Mouse (Mus musculus) adipocyte (in vitro differentiated cells): ENCODE results near the gene U2af1l4.

Experiments
- DNase-seq: peaks from one replicate; pipeline ENCODE4 v3.0.0-alpha.2; 2016; ENCODE audit warnings: low spot score

Gene U2af1l4

GRCm38 (mm10) chr7:30552102-30553020 is 10.7 kb upstream of the U2af1l4 start, which contains the start of the genes Hspb6 and Proser3:
TSS of gene Hspb6 (plus strand) at chr7:30552178.
TSS of gene Proser3 (minus strand) at chr7:30552299.
- DNase-seq, result peak; percentile 99

DNA sequence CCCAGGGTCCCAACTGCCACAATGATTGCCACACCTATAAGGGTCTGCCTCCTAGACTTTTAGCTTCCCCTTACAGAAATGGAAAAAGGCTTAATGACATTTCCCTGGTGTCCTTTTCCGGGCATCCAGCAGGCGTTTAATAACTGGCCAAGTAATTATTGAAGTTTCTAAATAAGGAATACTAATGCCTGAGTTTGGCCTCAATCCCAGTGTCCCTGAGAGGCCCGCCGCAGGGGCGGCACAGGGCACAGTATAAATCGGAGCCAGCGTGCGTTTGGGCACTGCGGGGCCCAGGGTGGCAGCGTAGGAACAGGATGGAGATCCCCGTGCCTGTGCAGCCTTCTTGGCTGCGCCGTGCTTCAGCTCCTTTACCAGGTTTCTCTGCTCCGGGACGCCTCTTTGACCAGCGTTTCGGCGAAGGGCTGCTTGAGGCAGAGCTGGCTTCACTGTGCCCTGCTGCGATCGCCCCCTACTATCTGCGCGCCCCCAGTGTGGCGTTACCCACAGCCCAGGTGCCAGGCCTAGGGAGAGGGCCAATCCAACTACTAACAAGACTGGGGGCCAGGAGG is 10.0 kb upstream of the U2af1l4 start:
- DNase-seq, result peak; percentile 68

DNA sequence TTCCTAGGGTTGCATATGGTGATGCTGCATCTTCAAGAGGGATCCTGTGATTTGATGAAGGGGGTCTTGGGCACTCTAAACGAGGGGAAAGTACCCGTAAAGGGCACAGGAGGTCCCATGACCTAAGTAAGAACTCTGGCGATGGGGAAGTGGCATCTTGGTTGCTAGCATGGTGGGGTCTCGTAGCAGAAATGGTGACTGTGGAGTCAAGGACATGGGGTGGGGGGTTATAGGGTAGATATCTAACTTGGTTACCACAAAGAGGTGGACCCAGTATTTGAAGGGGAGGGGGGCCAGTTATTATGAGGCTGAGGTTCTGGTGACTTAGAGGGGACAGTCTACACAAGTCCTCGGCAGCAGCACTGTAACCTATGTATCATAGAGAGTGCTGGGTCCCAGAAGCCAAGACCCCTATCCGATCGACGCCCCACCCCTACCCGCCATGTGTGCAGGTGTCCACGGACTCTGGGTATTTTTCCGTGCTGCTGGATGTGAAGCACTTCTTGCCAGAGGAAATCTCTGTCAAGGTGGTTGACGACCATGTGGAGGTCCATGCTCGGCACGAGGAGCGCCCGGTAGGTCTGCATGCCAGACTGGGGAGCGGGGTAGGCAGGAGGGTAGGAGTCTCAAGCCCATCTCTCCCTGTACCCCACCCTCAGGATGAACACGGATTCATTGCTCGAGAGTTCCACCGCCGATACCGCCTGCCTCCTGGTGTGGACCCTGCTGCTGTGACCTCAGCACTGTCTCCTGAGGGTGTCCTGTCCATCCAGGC is 9.1 kb upstream of the U2af1l4 start:
- DNase-seq, result no peak

DNA sequence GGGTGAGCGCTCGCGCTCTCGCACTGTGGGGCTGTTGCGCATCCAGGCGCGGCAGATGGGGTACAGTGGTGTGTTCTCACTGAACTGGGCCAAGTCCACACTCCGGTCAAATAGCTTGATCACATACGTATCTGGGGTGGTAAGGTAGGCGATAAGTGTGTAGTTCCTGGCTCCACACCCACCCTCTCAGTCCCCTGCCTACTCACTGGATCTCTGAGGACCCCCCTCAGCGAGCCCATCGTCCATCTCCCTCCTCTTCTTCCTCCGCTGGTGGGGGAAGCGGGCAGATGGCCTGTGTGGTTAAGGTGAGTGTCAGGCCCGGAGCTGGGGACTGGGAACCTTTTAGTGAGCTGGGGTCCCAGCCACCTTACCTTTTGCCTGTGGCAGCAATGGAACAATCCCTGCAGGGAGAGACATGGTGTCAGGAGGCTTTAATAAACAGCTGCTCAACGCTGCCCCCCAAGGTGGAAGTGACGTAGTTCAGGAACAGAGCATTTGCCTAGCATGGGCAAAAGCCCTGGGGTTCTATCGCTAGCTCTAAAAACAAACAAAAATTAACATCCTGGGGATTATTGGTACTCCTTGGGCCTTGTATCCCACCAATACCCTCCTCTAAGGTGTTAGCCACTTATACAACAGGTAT is 6.1 kb upstream of the U2af1l4 start:
- DNase-seq, result peak; percentile 42

DNA sequence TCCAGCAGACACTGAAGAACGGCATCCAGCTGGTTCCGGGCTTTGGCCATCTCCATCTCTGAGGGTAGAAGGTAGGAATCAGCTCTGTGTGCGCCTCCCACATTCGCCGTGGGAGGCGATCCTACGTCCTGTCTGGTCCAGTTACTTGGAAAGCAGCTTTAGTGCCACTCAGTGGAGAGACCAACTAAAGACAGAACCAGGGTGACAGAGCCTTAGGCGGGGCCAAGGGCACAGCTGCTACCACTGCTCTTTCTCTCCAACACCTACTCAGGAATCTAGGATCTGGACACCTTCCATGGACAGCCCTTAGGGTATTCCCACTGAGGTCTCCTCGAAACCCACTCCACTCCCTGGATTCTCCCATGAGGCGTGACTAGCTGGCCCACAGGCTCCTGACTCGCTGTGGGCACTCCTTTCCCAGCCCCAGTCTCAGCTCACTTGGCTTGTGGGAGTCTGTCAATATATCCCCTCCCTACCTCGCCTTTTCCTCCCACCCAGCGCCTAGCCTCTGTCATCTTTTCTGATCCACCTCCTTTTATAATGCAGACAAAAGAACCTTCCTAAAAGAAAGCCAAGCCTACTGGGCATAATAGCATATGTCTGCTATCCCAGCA is 5.1 kb upstream of the U2af1l4 start:
- no peak for DNase-seq

DNA sequence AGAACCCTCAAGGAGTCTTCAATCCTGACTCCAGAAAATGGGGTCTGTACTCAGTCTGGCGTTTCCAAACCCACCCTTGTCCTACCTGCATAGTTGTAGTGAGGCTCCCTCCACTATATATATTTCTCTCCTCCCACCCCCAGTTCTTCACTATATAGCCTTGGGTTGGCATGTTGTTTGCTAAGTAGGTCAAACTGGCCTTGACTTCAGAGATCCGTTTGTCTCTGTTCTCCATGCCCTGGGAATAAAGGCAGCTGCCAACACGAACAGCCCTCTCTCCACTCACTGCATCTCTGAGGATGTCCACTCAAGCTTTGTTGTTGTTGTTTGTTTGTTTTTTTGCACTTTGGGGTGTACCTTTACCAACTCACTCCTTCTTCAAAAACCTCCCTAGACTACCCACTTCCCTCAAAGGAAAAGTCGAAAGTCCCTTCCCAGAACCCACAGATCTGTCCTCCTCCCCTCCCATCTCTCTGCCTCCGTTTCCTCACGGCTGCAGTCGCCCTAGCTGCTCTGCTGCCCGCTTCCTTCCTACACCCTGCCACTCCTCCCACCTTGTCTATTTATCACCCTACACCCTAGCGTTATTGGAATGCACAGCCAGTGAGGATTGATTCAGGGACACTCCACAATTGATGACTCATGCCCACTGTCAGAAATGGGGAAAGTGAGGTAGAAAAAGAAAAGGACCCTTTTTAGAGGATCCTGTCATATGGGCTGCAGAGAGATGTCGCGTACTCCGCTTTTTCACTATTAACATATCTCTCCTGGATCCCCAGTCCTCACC is 4.3 kb upstream of the U2af1l4 start:
- no peak for DNase-seq

DNA sequence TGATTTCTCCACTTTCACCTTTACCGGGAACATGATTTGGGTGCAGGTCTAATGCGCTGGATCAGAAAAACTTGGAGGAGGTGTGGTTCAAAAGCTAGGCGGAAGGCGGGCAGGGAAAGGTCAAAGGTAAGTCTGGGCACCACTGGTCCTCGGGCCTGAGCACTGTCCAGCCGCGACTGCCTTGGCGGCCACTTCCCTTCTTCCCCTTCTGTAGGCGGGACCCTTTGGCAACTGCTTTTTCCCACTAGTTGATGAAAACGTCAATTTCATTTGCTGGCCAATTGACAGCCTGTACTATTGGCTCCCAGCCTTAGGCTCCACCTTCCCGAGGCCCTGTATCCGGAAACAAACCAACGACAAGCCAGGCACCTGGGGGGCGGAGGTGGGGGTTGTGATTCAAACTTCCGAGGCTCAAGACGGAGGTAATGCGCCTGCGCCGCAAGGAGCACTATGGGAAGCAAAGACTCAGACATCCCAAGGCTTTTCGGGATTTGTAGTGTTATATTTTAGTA is 3.6 kb upstream of the U2af1l4 start, which contains the start of gene Lin37:
Lin37 (minus strand) TSS at position 396 of the 512 bp plus-strand sequence.
- DNase-seq, result peak; percentile 98

DNA sequence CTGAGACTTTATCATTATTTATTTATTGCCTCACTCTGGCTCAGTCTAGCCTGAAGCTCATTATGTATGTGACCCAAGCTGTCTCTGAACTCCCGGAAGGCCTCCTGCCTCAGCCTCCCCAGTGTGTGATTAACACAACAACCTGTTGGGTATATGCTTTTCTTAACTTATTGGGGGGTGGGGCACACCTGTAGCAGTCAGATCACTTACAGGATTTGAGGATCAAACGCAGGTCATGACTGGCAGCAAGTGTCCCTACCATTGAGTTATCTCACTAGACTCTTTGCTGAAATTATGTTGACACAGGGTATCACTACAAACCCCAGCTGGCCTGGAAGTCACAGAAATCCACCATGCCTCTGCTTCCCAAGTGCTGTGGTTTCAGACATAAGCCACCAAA is 2.8 kb upstream of the U2af1l4 start:
- no peak for DNase-seq

DNA sequence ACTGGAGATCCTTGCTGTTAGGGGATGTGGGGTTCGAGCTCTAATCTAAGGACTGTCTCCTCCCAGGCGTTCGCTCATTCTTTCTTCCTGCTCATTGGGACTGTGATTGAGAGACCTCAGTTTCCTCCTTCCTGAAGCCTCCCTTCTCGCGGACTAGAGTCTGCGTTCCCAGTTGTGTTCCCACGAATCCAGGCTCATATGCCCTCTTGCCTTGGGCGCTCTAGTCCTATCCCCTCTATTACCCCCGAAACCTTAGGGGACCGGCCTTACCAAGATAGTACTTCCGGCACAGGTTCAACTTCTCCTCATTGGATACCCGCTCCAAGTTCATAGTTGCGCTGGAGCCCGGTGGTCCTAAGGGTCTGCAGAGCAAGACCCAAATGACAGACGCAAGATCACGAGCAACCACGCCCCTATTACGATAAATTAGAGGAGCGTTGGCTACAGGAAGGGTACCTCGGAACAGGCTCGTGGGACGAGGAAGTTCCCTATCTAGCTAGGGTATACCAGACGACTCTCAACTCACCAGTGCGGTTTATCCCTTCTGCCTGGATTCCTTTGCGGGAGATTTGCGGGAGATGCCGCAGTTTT is 480 bp upstream of the U2af1l4 start:
- DNase-seq, result peak; percentile 30

GRCm38 (mm10) chr7:30563906-30564280 is 792 bp downstream of the U2af1l4 start:
- no peak for DNase-seq

DNA sequence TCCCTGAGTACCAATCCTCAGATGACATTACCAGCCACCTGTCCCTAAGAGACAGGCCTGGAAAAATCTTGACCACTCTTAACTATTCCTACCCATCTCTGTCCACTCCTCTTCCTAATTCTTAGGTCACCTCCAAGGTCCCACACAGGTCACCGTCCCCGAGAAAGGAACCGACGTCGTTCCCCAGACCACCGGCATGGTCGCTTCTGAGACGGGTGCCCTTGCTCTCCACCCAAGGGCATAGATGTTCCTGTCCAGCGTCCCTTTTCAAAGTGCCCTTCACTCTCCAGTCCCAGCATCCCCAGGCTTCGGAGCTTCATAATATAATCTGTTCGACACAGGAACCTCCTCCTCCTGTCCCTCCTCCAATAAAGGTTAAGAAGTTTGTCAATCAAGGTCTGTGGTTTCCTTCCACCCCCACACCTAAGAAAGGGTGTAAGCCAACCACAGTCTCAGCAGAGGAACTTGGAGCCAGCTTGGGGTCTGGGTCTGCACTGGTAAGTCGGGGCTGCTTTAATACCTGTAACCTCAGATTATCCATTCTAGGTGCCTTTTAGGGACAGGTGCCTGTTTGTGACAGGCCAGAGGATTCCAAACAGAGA is 2.0 kb downstream of the U2af1l4 start, which contains the start of gene Igflr1:
Igflr1 (plus strand) TSS at position 458 of the 602 bp plus-strand sequence.
- DNase-seq, result no peak

- DNase-seq, result no peak
These were observed 2.9 kb downstream of the U2af1l4 start for GRCm38 (mm10) chr7:30566033-30566432.

DNA sequence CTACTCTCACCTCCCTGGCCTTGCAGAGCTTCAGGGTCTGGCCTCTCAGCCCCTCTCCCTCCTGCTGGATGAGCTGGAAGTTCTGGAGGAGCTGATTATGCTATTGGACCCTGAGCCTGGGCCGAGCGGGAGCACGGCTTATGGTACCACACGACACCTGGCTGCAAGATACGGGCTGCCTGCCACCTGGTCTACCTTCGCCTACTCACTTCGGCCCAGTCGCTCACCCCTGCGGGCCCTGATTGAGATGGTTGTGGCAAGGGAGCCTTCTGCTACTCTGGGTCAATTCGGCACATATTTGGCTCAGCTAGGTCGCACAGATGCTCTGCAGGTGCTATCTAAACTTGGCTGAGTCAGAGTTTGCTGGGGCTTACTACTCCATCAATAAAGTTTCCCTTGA is 4.5 kb downstream of the U2af1l4 start:
- no peak for DNase-seq

DNA sequence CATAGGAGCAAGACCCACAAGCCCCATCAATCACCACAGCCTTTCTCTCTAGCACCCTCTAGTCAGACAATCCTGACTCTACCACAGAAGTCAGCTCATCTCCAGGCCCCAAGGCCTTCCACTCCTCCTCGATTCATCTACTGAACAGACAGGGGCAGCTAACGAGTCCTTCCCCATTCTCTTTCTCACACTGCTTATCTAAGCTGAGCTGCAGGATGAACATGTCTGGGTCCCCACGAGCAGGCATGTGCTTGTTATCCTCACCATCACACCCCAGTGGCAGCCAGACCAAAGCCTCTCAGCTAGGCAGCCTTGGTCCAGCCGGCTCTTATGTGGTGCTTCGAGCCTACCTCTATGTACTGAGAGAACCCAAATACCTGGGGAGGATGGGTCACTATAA is 9.3 kb downstream of the U2af1l4 start:
- no peak for DNase-seq

DNA sequence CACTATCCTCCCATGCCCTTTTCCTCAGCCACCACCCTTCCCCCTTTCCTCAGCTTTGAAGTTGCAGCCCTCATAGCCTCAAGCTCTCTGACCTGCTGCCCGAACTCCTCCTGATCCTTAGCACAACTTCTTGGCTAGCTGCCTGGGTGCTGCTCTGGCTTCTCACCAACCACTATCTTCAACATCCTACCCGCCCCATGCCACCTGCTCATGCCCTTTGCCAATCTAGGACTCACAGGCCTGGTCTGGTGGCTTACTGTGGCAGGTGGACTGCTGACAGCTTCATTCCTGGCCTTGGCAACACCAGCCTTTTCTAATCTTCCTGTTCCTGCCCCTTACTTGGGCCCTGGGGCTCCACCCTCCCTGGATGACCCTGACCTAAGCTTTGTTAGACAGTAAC is 9.9 kb downstream of the U2af1l4 start:
- peak; percentile 67 for DNase-seq

DNA sequence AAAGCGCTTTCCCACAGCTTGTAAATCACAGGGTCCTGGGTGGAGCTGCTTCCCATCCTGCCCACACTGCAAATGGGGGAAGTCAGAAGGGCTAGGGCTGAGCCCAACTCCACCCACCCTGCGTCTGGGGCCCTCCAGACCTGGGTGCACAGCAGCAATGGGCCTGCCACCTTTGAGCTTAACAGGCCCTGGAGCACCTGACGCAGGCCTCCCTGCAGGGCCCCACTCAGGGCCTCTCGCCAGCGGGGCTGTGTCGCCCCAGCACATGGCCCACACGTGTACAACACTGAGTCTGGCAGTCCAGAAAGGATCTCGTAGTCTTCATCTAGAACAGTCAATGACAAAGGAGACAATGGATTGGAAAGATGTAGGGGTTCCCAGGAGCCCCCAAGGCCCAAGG is 16.8 kb downstream of the U2af1l4 start:
- DNase-seq, result no peak

DNA sequence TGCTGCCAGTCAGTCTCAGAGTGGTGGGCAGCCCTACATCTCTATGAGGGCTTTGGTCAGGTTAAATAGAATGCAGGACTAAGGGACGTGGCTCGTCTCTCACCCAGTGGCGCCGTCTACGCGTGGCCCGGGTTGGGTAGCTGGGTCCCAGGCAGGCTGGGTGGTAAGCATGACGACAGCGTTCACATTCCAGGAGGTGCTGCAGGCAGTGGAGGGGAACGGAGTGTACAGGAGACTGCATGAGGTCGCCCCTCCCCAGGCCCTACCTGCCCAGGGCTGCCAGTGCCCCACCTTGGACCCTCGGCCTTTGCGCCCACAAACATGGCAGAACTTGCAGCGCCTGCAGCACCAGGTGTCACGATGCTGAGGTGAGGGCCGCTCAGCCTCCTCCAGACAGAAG is 18.4 kb downstream of the U2af1l4 start:
- DNase-seq, result no peak

GRCm38 (mm10) chr7:30584339-30584738 is 21.2 kb downstream of the U2af1l4 start:
- no peak for DNase-seq

GRCm38 (mm10) chr7:30585170-30585569 is 22.1 kb downstream of the U2af1l4 start:
- DNase-seq, result no peak
